Mouse (Mus musculus) 3134 (cell line): ENCODE measurements around the gene Rhov.

Experiments
- DNase-seq: peaks from one replicate; pipeline ENCODE4 v3.0.0-alpha.2; 2011; ENCODE audit warnings: low spot score; ENCODE audit not compliant: insufficient read length; ENCODE audit errors: extremely low read depth

Rhov gene

GRCm38 (mm10) chr2:119292852-119293251 lies 21.8 kb upstream of the Rhov start:
- DNase-seq = no peak

- DNase-seq = no peak
These were observed 21.2 kb upstream of the Rhov start for GRCm38 (mm10) chr2:119292281-119292680.

- DNase-seq = no peak
These were observed 17.9 kb upstream of the Rhov start for GRCm38 (mm10) chr2:119289014-119289416.

- peak; percentile 97 for DNase-seq
These were observed 17.3 kb upstream of the Rhov start, which contains the start of gene Vps18 for GRCm38 (mm10) chr2:119288270-119288882. TSS of gene Vps18 (plus strand) at chr2:119288740.

- DNase-seq = no peak
These were observed 16.3 kb upstream of the Rhov start for GRCm38 (mm10) chr2:119287372-119287771.

GRCm38 (mm10) chr2:119281899-119282565 lies 11.0 kb upstream of the Rhov start:
- DNase-seq = no peak

DNA sequence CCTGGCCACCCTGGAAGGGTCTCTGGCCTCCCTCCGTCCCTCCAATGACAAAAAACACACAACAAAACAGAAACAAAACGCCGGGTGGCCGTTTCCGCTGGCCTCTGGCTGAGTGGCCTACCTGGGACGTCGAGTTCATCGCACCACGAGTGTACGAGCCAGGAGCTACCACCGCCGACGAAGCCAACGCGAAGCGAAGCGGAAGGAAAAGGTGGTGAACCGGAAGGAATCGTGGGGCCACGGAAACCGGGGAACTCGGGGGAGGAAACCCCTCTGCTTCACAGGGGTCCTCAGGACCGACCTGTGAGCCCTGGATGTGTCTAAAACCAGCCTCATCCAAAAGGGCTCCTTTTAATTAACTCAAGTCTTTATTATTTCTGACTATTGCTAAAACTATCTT lies 6.7 kb upstream of the Rhov start:
- DNase-seq = no peak

- no peak for DNase-seq
These were observed 5.9 kb upstream of the Rhov start for GRCm38 (mm10) chr2:119276926-119277325.

- DNase-seq = no peak
These were observed 3.1 kb upstream of the Rhov start for GRCm38 (mm10) chr2:119274126-119274525.

- DNase-seq = no peak
These were observed 808 bp downstream of the Rhov start for GRCm38 (mm10) chr2:119270286-119270642.

DNA sequence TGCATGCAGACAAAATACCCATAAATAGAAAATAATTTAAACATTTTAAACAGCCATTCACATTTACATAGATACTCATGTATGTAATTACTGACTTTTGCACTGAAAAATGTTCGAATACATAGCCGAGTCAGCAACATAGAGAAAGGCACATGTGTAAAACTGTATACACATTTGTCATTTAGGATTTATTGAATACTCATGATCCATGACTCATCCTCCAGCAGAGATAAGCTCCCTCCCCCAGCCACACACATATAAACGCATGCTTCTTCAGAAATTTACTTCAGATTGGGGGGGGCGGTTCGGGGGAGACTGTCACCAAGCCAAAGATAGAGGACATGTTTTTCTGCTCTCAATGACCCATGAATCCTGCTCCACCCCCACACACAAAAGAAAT lies 7.3 kb downstream of the Rhov start:
- no peak for DNase-seq

GRCm38 (mm10) chr2:119262978-119263377 lies 8.1 kb downstream of the Rhov start:
- peak; percentile 94 for DNase-seq

GRCm38 (mm10) chr2:119261326-119261725 lies 9.7 kb downstream of the Rhov start:
- no peak for DNase-seq

DNA sequence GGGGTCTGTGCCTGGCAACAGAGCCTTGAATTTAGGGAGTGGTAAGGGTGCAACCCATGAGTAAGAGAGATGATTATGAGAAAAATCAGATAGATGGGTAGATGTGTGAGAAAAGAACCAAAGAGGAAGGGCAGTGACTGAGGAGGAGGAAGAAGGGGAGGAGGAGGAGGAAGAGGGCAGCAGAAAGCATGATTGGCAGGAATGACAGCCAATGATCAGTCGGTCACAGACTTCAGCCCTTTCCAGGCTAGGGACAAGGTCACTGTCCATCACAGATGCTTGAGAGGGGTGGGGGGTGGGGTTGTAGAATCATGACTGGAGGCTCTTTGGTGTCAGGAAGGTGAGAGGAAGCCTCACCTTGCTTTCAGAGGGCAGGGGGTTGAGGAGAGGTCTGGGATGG lies 10.6 kb downstream of the Rhov start:
- no peak for DNase-seq

DNA sequence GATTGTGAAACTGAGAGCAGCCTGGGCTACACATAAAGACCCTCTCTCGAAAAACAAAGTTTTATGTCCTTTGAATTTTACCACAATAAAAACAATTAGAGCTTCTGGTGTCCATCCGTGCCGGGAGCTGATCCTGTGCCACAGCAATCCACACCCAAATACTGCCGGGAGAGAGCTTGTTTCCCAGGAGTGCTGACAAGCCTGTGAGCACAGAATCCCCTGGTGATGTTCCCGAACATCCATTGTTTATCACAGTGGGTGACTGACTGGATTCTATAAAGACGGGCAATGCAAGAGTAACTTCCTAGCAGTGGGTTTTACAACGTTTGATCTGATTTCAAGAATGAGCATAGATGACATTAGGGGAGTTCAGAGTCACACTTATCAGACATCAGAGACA lies 16.1 kb downstream of the Rhov start:
- DNase-seq = no peak

DNA sequence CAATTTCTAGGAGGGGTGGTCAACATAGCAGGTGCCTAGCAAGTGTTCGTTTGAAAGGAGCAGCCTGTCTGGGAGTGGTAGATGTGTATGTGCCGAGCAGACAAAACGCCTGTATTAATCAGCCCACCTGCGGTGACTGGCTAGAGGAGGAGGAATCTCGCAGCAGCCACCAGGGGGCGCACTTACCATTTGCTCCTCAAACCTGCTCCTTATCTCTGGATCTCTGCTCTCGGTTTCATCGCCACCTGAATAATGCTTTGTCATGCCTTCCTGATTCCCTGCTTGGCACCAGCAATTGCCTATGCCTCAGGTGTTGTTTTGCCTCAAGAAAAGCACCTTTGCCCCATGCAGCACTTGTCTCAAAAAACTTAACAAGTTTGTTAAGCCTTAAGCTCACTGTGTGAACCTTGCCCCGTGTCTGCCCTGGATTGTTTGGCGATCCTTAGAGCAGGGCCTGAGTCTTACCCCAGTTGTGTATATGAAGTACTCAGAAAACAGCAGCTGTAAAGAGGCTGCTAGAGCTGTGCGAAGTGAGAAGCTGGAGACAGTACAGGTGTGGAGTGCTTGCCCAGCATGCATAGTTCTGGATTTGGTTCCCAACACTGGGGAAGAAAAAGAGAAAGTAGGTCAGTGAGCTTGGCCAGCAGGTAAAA lies 20.1 kb downstream of the Rhov start:
- peak; percentile 54 for DNase-seq

DNA sequence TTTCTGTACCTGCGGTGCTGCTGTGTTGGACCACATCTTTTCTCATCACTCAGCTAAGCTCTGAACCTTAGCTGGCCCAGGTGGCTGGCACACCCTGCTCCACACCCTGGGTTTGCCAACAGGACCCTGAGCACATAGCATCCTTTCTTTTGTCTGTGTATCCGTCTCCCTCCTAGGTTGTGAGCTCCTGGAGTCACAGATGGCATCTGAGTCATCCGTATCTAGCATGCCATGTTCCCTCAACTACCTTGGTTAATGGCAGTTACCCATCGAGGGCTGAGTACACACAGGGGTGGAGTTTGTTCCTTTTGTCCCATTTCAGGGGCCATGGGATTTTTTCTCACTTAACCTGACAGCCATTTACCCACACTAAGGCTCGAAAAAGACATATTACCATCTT lies 20.7 kb downstream of the Rhov start:
- DNase-seq = no peak

- DNase-seq = no peak
These were observed 21.4 kb downstream of the Rhov start for GRCm38 (mm10) chr2:119249592-119250061.

DNA sequence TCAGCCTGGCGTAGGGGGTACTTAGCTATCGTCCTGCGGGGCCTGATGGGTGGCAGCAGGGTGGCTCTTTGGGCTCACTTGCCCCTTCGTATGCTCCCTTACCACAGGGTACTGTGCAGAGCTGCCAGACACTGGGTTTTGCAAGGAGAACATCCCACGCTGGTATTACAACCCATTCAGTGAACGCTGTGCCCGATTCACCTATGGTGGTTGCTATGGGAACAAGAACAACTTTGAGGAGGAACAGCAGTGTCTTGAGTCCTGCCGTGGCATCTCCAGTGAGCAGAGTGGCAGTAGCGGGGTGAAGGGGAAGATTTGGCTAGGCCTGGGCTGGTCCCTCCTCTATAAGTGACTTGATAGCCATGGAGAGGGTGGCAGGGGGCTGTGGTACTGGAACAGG lies 23.2 kb downstream of the Rhov start:
- DNase-seq = no peak

GRCm38 (mm10) chr2:119245246-119245645 lies 25.8 kb downstream of the Rhov start:
- DNase-seq = no peak

GRCm38 (mm10) chr2:119242548-119242947 lies 28.5 kb downstream of the Rhov start:
- no peak for DNase-seq

DNA sequence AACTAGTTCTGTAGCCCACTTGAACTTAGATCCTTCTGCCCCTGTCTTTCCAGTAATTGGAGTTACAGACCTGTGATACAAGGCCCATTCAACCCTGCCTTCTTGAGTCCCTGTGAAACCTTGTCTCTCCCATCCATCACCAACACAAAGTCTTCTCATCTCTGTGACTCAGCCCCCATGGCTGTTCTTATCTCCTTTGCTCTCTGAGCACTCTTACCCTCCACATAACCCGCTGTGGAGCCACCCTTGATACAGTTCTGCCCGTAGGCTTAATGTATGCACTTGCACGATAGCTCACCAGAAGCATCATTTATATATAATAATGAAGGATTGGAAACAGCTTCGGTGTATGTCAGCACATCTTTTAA lies 30.3 kb downstream of the Rhov start:
- DNase-seq = no peak
